Mouse (Mus musculus): ENCODE results near the gene Cdc6. TPM values are rescaled to one million over a fixed set of nuclear protein-coding genes. Genes with fewer than 3 reads are reported as not detected.

Cdc6 gene
- polyA plus RNA-seq, 1 experiment, result 2.9 TPM

- TF ChIP-seq CTCF (IDR thresholded peaks at IDR 0.05; ENCODE audit: control insufficient read depth, insufficient read depth, insufficient replicate concordance, low read depth, low read length), result no peak
- peak; percentile 80 for TF ChIP-seq POLR2A (IDR thresholded peaks at IDR 0.05; ENCODE audit: control insufficient read depth, low read depth, low read length)
- Histone ChIP-seq H3K4me1 (ENCODE audit: control insufficient read depth, insufficient read depth, low read length) (peaks cover 46% of the 10 kb centered on the region), H3K27me3 (ENCODE audit: control insufficient read depth, insufficient read depth, low read length) (no peaks in the 10 kb centered on the region), H3K36me3 (ENCODE audit: control insufficient read depth, insufficient read depth, low read length) (no peaks in the 10 kb centered on the region), H3K27ac (ENCODE audit: control insufficient read depth, insufficient read depth, low read depth, low read length) (peak overlapping the region; percentile 85), H3K4me3 (ENCODE audit: control insufficient read depth, low read depth, low read length) (peak overlapping the region; percentile 69)
These were observed 52.1 kb downstream of the Cdc6 start for GRCm38 (mm10) chr11:98959437-98960312.

GRCm38 (mm10) chr11:98960313-98960906 is 52.8 kb downstream of the Cdc6 start:
- peaks cover 48% of the 10 kb centered on the region for H3K4me1 ChIP-seq (ENCODE audit: control insufficient read depth, insufficient read depth, low read length)
- TF ChIP-seq CTCF (IDR thresholded peaks at IDR 0.05; ENCODE audit: control insufficient read depth, insufficient read depth, insufficient replicate concordance, low read depth, low read length) (no peak), POLR2A (IDR thresholded peaks at IDR 0.05; ENCODE audit: control insufficient read depth, low read depth, low read length) (peak; percentile 34; the same call in 1 of the 2 replicates)
- H3K27ac ChIP-seq (ENCODE audit: control insufficient read depth, insufficient read depth, low read depth, low read length), result peak overlapping the region; percentile 49

GRCm38 (mm10) chr11:98961051-98961592 is 53.5 kb downstream of the Cdc6 start:
- no peaks in the 10 kb centered on the region for H3K27me3 ChIP-seq (ENCODE audit: control insufficient read depth, insufficient read depth, low read length)
- TF ChIP-seq POLR2A (IDR thresholded peaks at IDR 0.05; ENCODE audit: control insufficient read depth, low read depth, low read length) (peak; percentile 24; the same call in 1 of the 2 replicates), CTCF (IDR thresholded peaks at IDR 0.05; ENCODE audit: control insufficient read depth, insufficient read depth, insufficient replicate concordance, low read depth, low read length) (0 out of 2 replicates have a peak, but pooled peaks have one; percentile 10)
- no peaks in the 10 kb centered on the region for H3K36me3 ChIP-seq (ENCODE audit: control insufficient read depth, insufficient read depth, low read length)
- H3K4me3 ChIP-seq (ENCODE audit: control insufficient read depth, low read depth, low read length), result peak overlapping the region; percentile 69
- H3K27ac ChIP-seq (ENCODE audit: control insufficient read depth, insufficient read depth, low read depth, low read length), result peak overlapping the region; percentile 8; the same call in 1 of the 2 replicates
- peaks cover 49% of the 10 kb centered on the region for H3K4me1 ChIP-seq (ENCODE audit: control insufficient read depth, insufficient read depth, low read length)

More at GRCm38 (mm10) chr11:98960313-98960906, 52.8 kb downstream of the Cdc6 start:
- no peaks in the 10 kb centered on the region for H3K36me3 ChIP-seq (ENCODE audit: control insufficient read depth, insufficient read depth, low read length)
- peak overlapping the region; percentile 69 for H3K4me3 ChIP-seq (ENCODE audit: control insufficient read depth, low read depth, low read length)
- H3K27me3 ChIP-seq (ENCODE audit: control insufficient read depth, insufficient read depth, low read length), result no peaks in the 10 kb centered on the region

GRCm38 (mm10) chr11:98961766-98962165 is 54.2 kb downstream of the Cdc6 start:
- H3K27ac ChIP-seq (ENCODE audit: control insufficient read depth, insufficient read depth, low read depth, low read length), result no peak overlapping the region
- H3K4me1 ChIP-seq (ENCODE audit: control insufficient read depth, insufficient read depth, low read length), result peaks cover 55% of the 10 kb centered on the region

GRCm38 (mm10) chr11:98962421-98963095 is 55.0 kb downstream of the Cdc6 start:
- peak overlapping the region; percentile 64 for H3K4me3 ChIP-seq (ENCODE audit: control insufficient read depth, low read depth, low read length)
- no peaks in the 10 kb centered on the region for H3K27me3 ChIP-seq (ENCODE audit: control insufficient read depth, insufficient read depth, low read length)
- H3K4me1 ChIP-seq (ENCODE audit: control insufficient read depth, insufficient read depth, low read length), result peaks cover 58% of the 10 kb centered on the region
- H3K36me3 ChIP-seq (ENCODE audit: control insufficient read depth, insufficient read depth, low read length), result no peaks in the 10 kb centered on the region
- TF ChIP-seq POLR2A (IDR thresholded peaks at IDR 0.05; ENCODE audit: control insufficient read depth, low read depth, low read length) (no peak), CTCF (IDR thresholded peaks at IDR 0.05; ENCODE audit: control insufficient read depth, insufficient read depth, insufficient replicate concordance, low read depth, low read length) (no peak)
- peak overlapping the region; percentile 51; the same call in 1 of the 2 replicates for H3K27ac ChIP-seq (ENCODE audit: control insufficient read depth, insufficient read depth, low read depth, low read length)

More at GRCm38 (mm10) chr11:98961766-98962165, 54.2 kb downstream of the Cdc6 start:
- Histone ChIP-seq H3K4me3 (ENCODE audit: control insufficient read depth, low read depth, low read length) (peak overlapping the region; percentile 69), H3K36me3 (ENCODE audit: control insufficient read depth, insufficient read depth, low read length) (no peaks in the 10 kb centered on the region), H3K27me3 (ENCODE audit: control insufficient read depth, insufficient read depth, low read length) (no peaks in the 10 kb centered on the region)
- no peak for TF ChIP-seq CTCF (IDR thresholded peaks at IDR 0.05; ENCODE audit: control insufficient read depth, insufficient read depth, insufficient replicate concordance, low read depth, low read length)
- no peak for TF ChIP-seq POLR2A (IDR thresholded peaks at IDR 0.05; ENCODE audit: control insufficient read depth, low read depth, low read length)

- H3K4me1 ChIP-seq (ENCODE audit: control insufficient read depth, insufficient read depth, low read length), result peaks cover 58% of the 10 kb centered on the region
- H3K27me3 ChIP-seq (ENCODE audit: control insufficient read depth, insufficient read depth, low read length), result no peaks in the 10 kb centered on the region
- peak overlapping the region; percentile 75 for H3K4me3 ChIP-seq (ENCODE audit: control insufficient read depth, low read depth, low read length)
- no peaks in the 10 kb centered on the region for H3K36me3 ChIP-seq (ENCODE audit: control insufficient read depth, insufficient read depth, low read length)
- TF ChIP-seq CTCF (IDR thresholded peaks at IDR 0.05; ENCODE audit: control insufficient read depth, insufficient read depth, insufficient replicate concordance, low read depth, low read length) (no peak), POLR2A (IDR thresholded peaks at IDR 0.05; ENCODE audit: control insufficient read depth, low read depth, low read length) (peak; percentile 40; the same call in 1 of the 2 replicates)
- H3K27ac ChIP-seq (ENCODE audit: control insufficient read depth, insufficient read depth, low read depth, low read length), result peak overlapping the region; percentile 60
These were observed 55.8 kb downstream of the Cdc6 start for GRCm38 (mm10) chr11:98963191-98964021.

All from testis, adult 2 months (tissue).